Mouse (Mus musculus) liver, embryonic 14.5 days (tissue): ENCODE measurements around the gene Ly75. TPM values are rescaled to one million over a fixed set of nuclear protein-coding genes. Genes with fewer than 3 reads are reported as not detected.

Source experiments
- ATAC-seq: fragments of 200-750 bp; cut with Nextera tagmentation; 2 replicates; pipeline ENCODE4 v1.8.0; 2017; ENCODE audit warnings: moderate number of reproducible peaks, mild to moderate bottlenecking, moderate library complexity; ENCODE audit not compliant: insufficient read depth
- DNase-seq, 3 experiments: peaks; one replicate each; pipeline ENCODE4 v3.0.0-alpha.2; 2012 to 2013; ENCODE audit warnings: low read depth in 3 of 3, low spot score in 3 of 3
- H3K27ac ChIP-seq: fragments of 300-500 bp; sonication (generic); 2 replicates; pipeline ENCODE4 v1.5.1; 2014; ENCODE audit warnings: moderate library complexity, mild to moderate bottlenecking, control low read depth, inconsistent platforms
- H3K27me3 ChIP-seq: fragments of 300-500 bp; sonication (generic); 2 replicates; pipeline ENCODE4 v1.6.1; 2014; ENCODE audit warnings: mild to moderate bottlenecking, low read length, moderate library complexity; ENCODE audit not compliant: control insufficient read depth, insufficient read depth
- H3K36me3 ChIP-seq: fragments of 300-500 bp; sonication (generic); replicated peaks from 2 replicates; pipeline ENCODE4 v1.6.1; 2014; ENCODE audit warnings: low read depth; ENCODE audit not compliant: control insufficient read depth, insufficient read depth
- H3K4me1 ChIP-seq, 2 experiments: fragments of 200-500 bp in 1 of 2; fragments of 300-500 bp in 1 of 2; sonication (generic) in 1 of 2; replicated peaks; 2 replicates each; pipeline ENCODE4 v1.6.1; 2012 to 2014; ENCODE audit warnings: antibody characterized with exemption in 1 of 2, inconsistent platforms in 1 of 2, low read length in 1 of 2; ENCODE audit not compliant: control insufficient read depth in 2 of 2, insufficient read depth in 2 of 2
- H3K4me2 ChIP-seq: fragments of 300-500 bp; sonication (generic); 2 replicates; pipeline ENCODE4 v1.6.1; 2014; ENCODE audit warnings: low read depth, mild to moderate bottlenecking, control low read depth, moderate library complexity
- H3K4me3 ChIP-seq, 2 experiments: fragments of 200-500 bp in 1 of 2; fragments of 300-500 bp in 1 of 2; sonication (generic) in 1 of 2; 2 replicates each; pipeline ENCODE4 v1.5.1; 2012 to 2014; ENCODE audit warnings: low read depth in 2 of 2, low read length in 2 of 2, mild to moderate bottlenecking in 2 of 2, control low read depth in 1 of 2, inconsistent platforms in 1 of 2, moderate library complexity in 1 of 2; ENCODE audit not compliant: insufficient read depth in 1 of 2
- H3K9ac ChIP-seq: fragments of 300-500 bp; sonication (generic); replicated peaks from 2 replicates; pipeline ENCODE4 v1.6.1; 2014; ENCODE audit warnings: mild to moderate bottlenecking, control low read depth, moderate library complexity
- H3K9me3 ChIP-seq: fragments of 300-500 bp; sonication (generic); 2 replicates; pipeline ENCODE4 v1.6.1; 2016; ENCODE audit warnings: low read length, mixed read lengths; ENCODE audit not compliant: control insufficient read depth
- CTCF ChIP-seq: IDR thresholded peaks from 2 replicates; pipeline ENCODE4 v1.5.1; 2016; ENCODE audit warnings: antibody characterized with exemption, low read depth, control low read depth
- EP300 ChIP-seq: IDR thresholded peaks from 2 replicates; pipeline ENCODE4 v1.6.1; 2016; ENCODE audit warnings: antibody characterized with exemption, low read depth
- WGBS: fragments of 180-500 bp; shearing (Covaris S2); extraction: QIAGEN DNeasy Blood & Tissue Kit; methylation state at CpG from one replicate; pipeline ENCODE4 v1.1.7; 2014; ENCODE audit not compliant: insufficient replicate concordance; 5-methylcytosine and 5-hydroxymethylcytosine counted together
- polyA plus RNA-seq, 2 experiments: library from polyadenylated mRNA; depleted of rRNA in 1 of 2; stranded (reverse) in 1 of 2; unstranded in 1 of 2; fragments of >200 nt; fragmentation: Nextera tagmentation in 1 of 2; extraction: Ambion mirVana in 1 of 2; gene quantifications; 2 replicates each; pipeline versions ENCODE4 v1.2.1 to v1.2.3; 2012 to 2014

The Ly75 gene
- polyA plus RNA-seq, 2 experiments = 2.0 to 2.6 TPM

DNA sequence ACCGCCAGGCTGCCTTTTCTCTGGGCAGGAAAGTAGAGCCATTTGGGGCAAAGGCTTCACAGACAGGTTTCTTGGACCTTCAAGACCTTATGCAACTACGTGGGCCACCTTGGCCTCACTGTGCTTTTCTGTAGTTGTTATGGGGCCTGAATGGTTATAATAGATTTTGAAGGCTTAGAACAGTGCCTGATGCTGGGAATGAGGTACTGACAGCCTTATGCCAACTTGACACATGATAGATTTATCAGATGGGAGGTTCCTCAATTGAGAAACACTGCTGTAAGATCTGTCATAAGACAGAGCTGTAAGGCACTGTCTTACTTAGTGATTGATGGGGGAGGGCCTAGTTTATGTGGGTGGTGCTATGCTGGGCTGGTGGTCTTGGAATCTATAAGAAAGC, 15.9 kb downstream of the Ly75 start:
- Histone ChIP-seq H3K4me2 (no peak overlapping the region), H3K27ac (no peak overlapping the region), H3K9ac (no peak overlapping the region), H3K4me1 (no peaks in the 10 kb centered on the region), H3K4me3 (no peak overlapping the region), H3K9me3 (no peaks in the 10 kb centered on the region), H3K36me3 (no peaks in the 10 kb centered on the region), H3K27me3 (no peaks in the 10 kb centered on the region)
- 59% methylated on average over 2 of the region's 2 CpGs for WGBS
- no peak for TF ChIP-seq CTCF
- ATAC-seq (no peak), DNase-seq (no peak)

DNA sequence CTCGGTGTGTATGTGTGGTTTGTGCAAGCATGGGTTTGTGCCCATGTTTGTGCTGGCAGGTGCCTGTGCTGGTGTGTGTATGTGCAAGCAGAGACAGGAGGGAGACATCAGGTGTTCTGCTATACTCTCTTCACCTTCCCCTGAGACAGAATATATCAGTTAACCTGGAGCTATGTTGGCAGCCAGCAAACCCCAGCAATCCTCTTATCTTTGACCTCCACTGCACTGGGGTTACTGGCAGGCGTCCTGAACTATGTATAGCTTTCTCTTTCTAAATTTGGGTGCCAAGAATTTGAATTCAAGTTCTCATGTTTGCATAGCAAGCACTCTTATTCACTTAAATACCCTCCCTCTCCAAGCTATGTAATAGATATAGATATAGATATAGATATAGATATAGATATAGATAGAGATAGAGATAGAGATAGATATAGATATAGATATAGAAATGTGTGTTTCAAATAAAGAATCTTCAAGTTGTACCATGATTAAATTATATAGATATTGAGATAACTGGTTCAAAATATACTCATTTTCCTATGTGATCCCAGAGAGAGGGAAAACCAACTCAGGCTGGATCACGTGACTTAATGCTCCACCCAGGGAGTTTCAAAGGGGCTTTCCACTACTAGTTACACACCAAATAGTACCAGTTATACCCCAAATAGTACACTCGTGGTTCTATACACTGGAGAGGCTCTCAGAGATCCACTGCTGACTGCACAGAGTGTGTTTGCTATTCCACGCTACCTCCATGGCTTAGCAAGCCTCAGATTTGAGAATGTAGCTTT, 17.1 kb downstream of the Ly75 start:
- Histone ChIP-seq H3K4me3 (no peak overlapping the region), H3K4me2 (no peak overlapping the region), H3K36me3 (no peaks in the 10 kb centered on the region), H3K9me3 (no peaks in the 10 kb centered on the region), H3K27ac (no peak overlapping the region), H3K4me1 (no peaks in the 10 kb centered on the region), H3K9ac (no peak overlapping the region), H3K27me3 (no peaks in the 10 kb centered on the region)
- TF ChIP-seq EP300 (no peak), CTCF (no peak)
- 49% methylated on average over 5 of the region's 5 CpGs for WGBS
- DNase-seq (no peak), ATAC-seq (no peak)

DNA sequence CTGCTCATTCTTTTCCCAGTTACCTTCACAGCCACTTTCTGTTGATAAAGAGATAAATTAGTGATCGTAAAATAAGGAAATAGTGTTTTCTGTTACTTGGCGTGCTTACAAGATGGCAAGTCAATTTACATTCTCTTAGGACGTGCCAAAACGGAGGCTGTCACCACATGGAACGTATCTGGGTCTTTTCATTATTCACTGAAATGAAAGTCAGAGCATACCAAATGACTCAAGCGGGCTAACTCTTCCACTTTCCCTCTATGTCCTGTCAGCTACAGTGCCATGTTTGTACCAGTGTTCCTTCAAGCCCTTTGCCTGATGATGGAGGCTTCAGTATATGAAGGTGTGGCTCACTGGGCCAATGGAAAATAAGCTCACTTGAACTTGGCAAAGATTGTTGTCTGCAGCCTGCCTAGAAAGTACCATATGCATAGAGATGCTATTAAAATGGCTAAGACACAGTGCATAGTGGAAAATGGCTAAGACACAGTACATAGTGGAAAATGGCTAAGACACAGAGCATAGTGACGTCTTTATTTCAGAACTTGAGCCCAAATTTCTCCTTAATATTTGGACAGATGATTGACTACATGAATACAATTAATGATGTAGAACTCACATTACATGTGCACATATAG, 17.8 kb downstream of the Ly75 start:
- Histone ChIP-seq H3K27ac (no peak overlapping the region), H3K4me3 (no peak overlapping the region), H3K36me3 (no peaks in the 10 kb centered on the region), H3K9ac (no peak overlapping the region), H3K4me1 (no peaks in the 10 kb centered on the region), H3K27me3 (no peaks in the 10 kb centered on the region), H3K4me2 (no peak overlapping the region), H3K9me3 (no peaks in the 10 kb centered on the region)
- TF ChIP-seq CTCF (no peak), EP300 (no peak)
- WGBS = 64% methylated on average over 7 of the region's 7 CpGs
- DNase-seq (no peak), ATAC-seq (no peak)

DNA sequence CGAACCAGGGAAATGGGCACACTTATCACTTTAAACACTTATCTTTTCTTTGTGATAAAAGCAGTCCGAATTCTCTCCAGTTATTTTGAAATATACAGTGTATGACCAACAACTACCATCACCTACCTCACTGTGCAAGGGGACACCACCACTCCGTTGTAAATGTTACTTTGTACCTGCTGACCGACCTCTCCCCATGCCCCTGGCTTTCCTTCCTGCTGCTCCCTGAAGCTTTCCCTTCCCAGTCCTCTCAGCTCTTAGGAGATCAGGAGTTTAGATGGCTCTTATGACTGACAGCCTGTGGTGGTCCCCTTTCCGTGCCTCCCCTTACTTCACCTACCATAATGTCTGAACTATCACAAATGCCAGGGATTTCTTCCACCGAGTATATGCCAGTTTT, 21.0 kb downstream of the Ly75 start:
- 57% methylated on average over 6 of the region's 6 CpGs for WGBS
- no peak for ATAC-seq
- H3K9ac ChIP-seq = no peak overlapping the region

DNA sequence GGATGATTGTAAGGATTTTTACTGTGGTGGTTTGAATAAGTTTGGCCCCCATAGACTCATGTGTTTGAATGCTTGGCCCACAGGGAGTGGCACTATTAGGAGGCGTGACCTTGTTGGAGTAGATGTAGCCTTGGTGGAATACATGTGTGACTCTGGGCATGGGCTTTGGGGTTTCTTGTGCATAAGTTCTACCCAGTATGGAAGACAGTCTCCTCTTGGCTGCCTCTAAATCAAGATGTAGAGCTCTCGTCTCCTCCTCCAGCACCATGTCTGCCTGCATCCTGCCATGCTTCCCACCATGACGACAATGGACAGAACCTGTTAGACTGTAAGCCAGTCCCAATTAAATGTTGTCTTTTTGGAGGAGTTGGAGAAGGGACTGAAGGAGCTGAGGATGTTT, 23.3 kb downstream of the Ly75 start:
- Histone ChIP-seq H3K4me1 (no peaks in the 10 kb centered on the region), H3K27ac (no peak overlapping the region), H3K9me3 (no peaks in the 10 kb centered on the region), H3K27me3 (no peaks in the 10 kb centered on the region), H3K36me3 (no peaks in the 10 kb centered on the region), H3K4me2 (no peak overlapping the region), H3K4me3 (no peak overlapping the region), H3K9ac (no peak overlapping the region)
- DNase-seq (no peak), ATAC-seq (no peak)
- 81% methylated on average over 3 of the region's 3 CpGs for WGBS
- TF ChIP-seq CTCF (no peak), EP300 (no peak)

More for the DNA sequence above, 21.0 kb downstream of the Ly75 start:
- Histone ChIP-seq H3K27ac (no peak overlapping the region), H3K36me3 (no peaks in the 10 kb centered on the region), H3K4me3 (no peak overlapping the region), H3K4me2 (no peak overlapping the region), H3K27me3 (no peaks in the 10 kb centered on the region), H3K9me3 (no peaks in the 10 kb centered on the region), H3K4me1 (no peaks in the 10 kb centered on the region)
- no peak for TF ChIP-seq CTCF
- TF ChIP-seq EP300 = no peak
- DNase-seq = no peak
